In the genomic region with DNA sequence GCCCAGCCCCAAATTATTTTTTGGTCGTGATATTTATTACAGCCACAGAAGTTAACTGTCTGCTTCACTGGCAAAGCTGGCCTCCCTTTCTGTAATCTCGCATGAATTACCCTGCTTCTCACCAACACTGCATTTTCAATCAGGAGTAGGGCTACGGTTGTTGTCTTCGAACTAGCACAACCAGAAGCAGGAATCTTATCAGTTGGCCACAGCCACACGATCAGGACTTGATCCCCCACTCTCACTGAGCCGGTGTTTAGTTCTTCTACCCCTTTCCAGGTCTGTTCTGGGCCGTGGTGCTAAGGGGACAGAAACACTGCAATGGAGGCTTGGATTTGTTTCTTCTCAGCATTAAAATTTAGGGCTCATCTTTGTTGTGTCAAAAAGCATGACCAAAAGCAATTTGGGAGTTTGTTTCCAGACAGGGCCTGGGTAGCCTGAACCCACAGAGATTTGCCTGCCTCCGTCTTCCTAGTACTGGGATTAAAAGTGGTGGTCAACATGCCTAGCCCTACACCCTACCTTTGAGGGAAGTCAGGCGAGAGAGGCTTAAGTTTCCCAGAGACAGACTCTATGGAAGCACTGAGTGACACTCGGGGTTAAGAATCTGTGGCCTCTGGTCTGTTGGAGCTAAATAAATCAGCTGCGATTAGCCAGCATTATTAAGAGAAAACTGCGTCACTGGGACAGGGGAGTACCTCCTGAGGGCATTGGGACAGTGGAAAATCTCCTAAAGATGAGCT, we compare ENCODE assay signal across 15 mouse cellular contexts. TPM values are rescaled to one million over a fixed set of nuclear protein-coding genes. Genes with fewer than 3 reads are reported as not detected.
A peak's percentile ranks its signal among the peaks of the same experiment; 100 is the strongest.
DNase-seq lines count a peak whose midpoint lies in the region; ATAC-seq and TF ChIP-seq lines count a peak whose summit lies in the region.
"Had no signal": no experiment of that assay in that cellular context is flagged by ENCODE, and none has a peak within 500 bp of the region (broad histone marks: within the 10 kb centered on the region; RNA-seq: fewer than 3 reads in every experiment).

No protein-coding gene starts in this region.

- TF ChIP-seq EP300 in liver, postnatal 0 days (IDR thresholded peaks at IDR 0.05; ENCODE audit: low read depth): no peak

- no peak overlapping the region for H3K9ac ChIP-seq in hindbrain, embryonic 13.5 days
- H3K9ac ChIP-seq in hindbrain, embryonic 16.5 days (ENCODE audit: low read depth, low read length): no peak overlapping the region
- H3K9ac ChIP-seq in liver, postnatal 0 days (replicated peaks): 0 out of 2 replicates have a peak overlapping the region, but pooled peaks have one; percentile 2
- H3K9ac ChIP-seq: embryonic facial prominence, embryonic 15.5 days; heart, embryonic 15.5 days; hindbrain, embryonic 12.5 days had no signal

- no peak for TF ChIP-seq CTCF in G1E (IDR thresholded peaks at IDR 0.05; ENCODE audit: low read depth, low read length)
- TF ChIP-seq CTCF in brain, embryonic 14.5 days (IDR thresholded peaks at IDR 0.05; ENCODE audit: borderline replicate concordance, extremely low read depth, insufficient read depth, insufficient read length): no peak
- no peak for TF ChIP-seq CTCF in liver, postnatal 0 days (IDR thresholded peaks at IDR 0.05; ENCODE audit: low read depth)

- H3K27me3 ChIP-seq in hindbrain, embryonic 13.5 days: no peaks in the 10 kb centered on the region
- H3K27me3 ChIP-seq in hindbrain, embryonic 16.5 days (replicated peaks; ENCODE audit: control insufficient read depth, insufficient read depth, low read length): no peaks in the 10 kb centered on the region
- no peaks in the 10 kb centered on the region for H3K27me3 ChIP-seq in G1E (ENCODE audit: insufficient read depth, low read length)
- no peaks in the 10 kb centered on the region for H3K27me3 ChIP-seq in liver, postnatal 0 days (ENCODE audit: insufficient read depth, low read length)
- H3K27me3 ChIP-seq: embryonic facial prominence, embryonic 15.5 days; heart, embryonic 15.5 days; hindbrain, embryonic 12.5 days had no signal

- peaks cover 26% of the 10 kb centered on the region for H3K4me1 ChIP-seq in hindbrain, embryonic 13.5 days (replicated peaks)
- H3K4me1 ChIP-seq in hindbrain, embryonic 16.5 days (ENCODE audit: control insufficient read depth, insufficient read depth, low read depth, low read length): peaks cover 11% of the 10 kb centered on the region
- peaks cover 52% of the 10 kb centered on the region for H3K4me1 ChIP-seq in G1E (ENCODE audit: insufficient read depth, low read depth, low read length)
- peaks cover 11% of the 10 kb centered on the region for H3K4me1 ChIP-seq in liver, postnatal 0 days (ENCODE audit: insufficient read depth)

- peaks cover 41% of the 10 kb centered on the region for H3K36me3 ChIP-seq in hindbrain, embryonic 13.5 days
- H3K36me3 ChIP-seq in hindbrain, embryonic 16.5 days (ENCODE audit: control insufficient read depth, insufficient read depth, low read length): peaks cover 14% of the 10 kb centered on the region
- peaks cover 42% of the 10 kb centered on the region for H3K36me3 ChIP-seq in G1E (replicated peaks)
- peaks cover 30% of the 10 kb centered on the region for H3K36me3 ChIP-seq in liver, postnatal 0 days (replicated peaks; ENCODE audit: insufficient read depth, low read length)

- peak; percentile 34 for DNase-seq in G1E (ENCODE audit: low spot score)
- peak; percentile 3 for DNase-seq in brain, embryonic 14.5 days (ENCODE audit: low read depth)
- DNase-seq in liver, postnatal 0 days: no peak
- no peak for DNase-seq in cerebellum, adult 9-11 months
- DNase-seq in urinary bladder, adult 2 months (ENCODE audit: low spot score): no peak
- DNase-seq: adrenal gland, postnatal 36 days; cerebellum, postnatal 36 days; kidney, adult 8-10 months had no signal

- WGBS in hindbrain, embryonic 13.5 days: 84% methylated on average over 12 of the region's 12 CpGs
- 85% methylated on average over 12 of the region's 12 CpGs for WGBS in hindbrain, embryonic 16.5 days
- 61% methylated on average over 12 of the region's 12 CpGs for WGBS in liver, postnatal 0 days (ENCODE audit: insufficient replicate concordance)

- no peak overlapping the region for H3K4me2 ChIP-seq in hindbrain, embryonic 13.5 days
- no peak overlapping the region for H3K4me2 ChIP-seq in hindbrain, embryonic 16.5 days (ENCODE audit: low read length)
- no peak overlapping the region for H3K4me2 ChIP-seq in liver, postnatal 0 days (ENCODE audit: low read depth, low read length)
- H3K4me2 ChIP-seq: embryonic facial prominence, embryonic 15.5 days; heart, embryonic 15.5 days; hindbrain, embryonic 12.5 days had no signal

- H3K4me3 ChIP-seq in hindbrain, embryonic 13.5 days: no peak overlapping the region
- no peak overlapping the region for H3K4me3 ChIP-seq in hindbrain, embryonic 16.5 days (ENCODE audit: low read length)
- H3K4me3 ChIP-seq in G1E (ENCODE audit: low read depth, low read length): no peak overlapping the region; the same call in 1 of the 2 replicates
- no peak overlapping the region for H3K4me3 ChIP-seq in liver, postnatal 0 days (ENCODE audit: low read depth, low read length)
- H3K4me3 ChIP-seq: embryonic facial prominence, embryonic 15.5 days; heart, embryonic 15.5 days; hindbrain, embryonic 12.5 days; left cerebral cortex, adult 2 months had no signal

- ATAC-seq in hindbrain, embryonic 13.5 days (ENCODE audit: low FRiP score): no peak
- ATAC-seq in hindbrain, embryonic 16.5 days: no peak
- ATAC-seq in G1E (ENCODE audit: extremely low read depth, insufficient number of reproducible peaks, low FRiP score, poor library complexity, severe bottlenecking): 0 out of 2 replicates have a peak, but pooled peaks have one; percentile 4
- ATAC-seq in liver, postnatal 0 days: no peak

- H3K27ac ChIP-seq in hindbrain, embryonic 13.5 days: 0 out of 2 replicates have a peak overlapping the region, but pooled peaks have one; percentile 18
- no peak overlapping the region for H3K27ac ChIP-seq in hindbrain, embryonic 16.5 days (ENCODE audit: low read depth, low read length)
- 0 out of 2 replicates have a peak overlapping the region, but pooled peaks have one; percentile 5 for H3K27ac ChIP-seq in liver, postnatal 0 days (ENCODE audit: low read depth)
- H3K27ac ChIP-seq: hindbrain, embryonic 12.5 days; left cerebral cortex, adult 2 months had no signal

- H3K9me3 ChIP-seq in hindbrain, embryonic 13.5 days: no peaks in the 10 kb centered on the region
- H3K9me3 ChIP-seq in hindbrain, embryonic 16.5 days (ENCODE audit: control insufficient read depth, low read length): no peaks in the 10 kb centered on the region
- H3K9me3 ChIP-seq in G1E (replicated peaks): no peaks in the 10 kb centered on the region; the same call in 1 of the 2 replicates
- no peaks in the 10 kb centered on the region for H3K9me3 ChIP-seq in liver, postnatal 0 days (ENCODE audit: low read length)
- H3K9me3 ChIP-seq: embryonic facial prominence, embryonic 15.5 days; heart, embryonic 15.5 days; hindbrain, embryonic 12.5 days had no signal

- TF ChIP-seq POLR2A in brain, embryonic 14.5 days (IDR thresholded peaks at IDR 0.05; ENCODE audit: borderline replicate concordance, extremely low read depth, insufficient read depth, insufficient read length, poor library complexity, severe bottlenecking): no peak

RNA-seq across cellular contexts. Expression of gene Srsf12, which starts 34.4 kb away (rescaled TPM):
- 40.9 and 42.1 TPM in 2 replicates for polyA plus RNA-seq in hindbrain, embryonic 13.5 days (2015; fragmentation: Nextera tagmentation; extraction: Ambion mirVana)
- 74.5 and 79.2 TPM in 2 replicates for polyA plus RNA-seq in hindbrain, embryonic 16.5 days (2015; fragmentation: Nextera tagmentation; extraction: Ambion mirVana)
- total RNA-seq in G1E (2014; fragmentation: Nextera tagmentation) (not detected in 2 replicates), G1E (2017) (0.05 TPM in 1 of 2 replicates, not detected in the other)
- polyA plus RNA-seq in G1E (2012): not detected in 2 replicates
- polyA plus RNA-seq in brain, embryonic 14.5 days (2012; rRNA removed): 22.0 and 34.0 TPM in 2 replicates
- polyA plus RNA-seq in liver, postnatal 0 days (2015; fragmentation: Nextera tagmentation; extraction: Ambion mirVana): 0.04 and 0.08 TPM in 2 replicates
- 0.04 and 0.18 TPM in 2 replicates for polyA plus RNA-seq in urinary bladder, adult 2 months (2012; rRNA removed)
- total RNA-seq: neutrophil, adult 5-6 weeks had no signal

RNA-seq across cellular contexts. Expression of gene Pnrc1, which starts 46.8 kb away (rescaled TPM):
- 64.9 and 69.5 TPM in 2 replicates for polyA plus RNA-seq in hindbrain, embryonic 13.5 days (2015; fragmentation: Nextera tagmentation; extraction: Ambion mirVana)
- 44.9 and 46.7 TPM in 2 replicates for polyA plus RNA-seq in hindbrain, embryonic 16.5 days (2015; fragmentation: Nextera tagmentation; extraction: Ambion mirVana)
- total RNA-seq in G1E (2014; fragmentation: Nextera tagmentation): 160 and 191 TPM in 2 replicates
- 77.3 and 97.7 TPM in 2 replicates for total RNA-seq in G1E (2017)
- polyA plus RNA-seq in G1E (2012): 93.8 and 111 TPM in 2 replicates
- 54.0 and 61.3 TPM in 2 replicates for polyA plus RNA-seq in brain, embryonic 14.5 days (2012; rRNA removed)
- 71.4 and 74.3 TPM in 2 replicates for polyA plus RNA-seq in liver, postnatal 0 days (2015; fragmentation: Nextera tagmentation; extraction: Ambion mirVana)
- polyA plus RNA-seq in urinary bladder, adult 2 months (2012; rRNA removed): 40.4 and 51.2 TPM in 2 replicates

RNA-seq across cellular contexts. Expression of gene Pm20d2, which starts 53.6 kb away (rescaled TPM):
- polyA plus RNA-seq in hindbrain, embryonic 13.5 days (2015; fragmentation: Nextera tagmentation; extraction: Ambion mirVana): 1.3 and 2.4 TPM in 2 replicates
- 1.9 and 2.0 TPM in 2 replicates for polyA plus RNA-seq in hindbrain, embryonic 16.5 days (2015; fragmentation: Nextera tagmentation; extraction: Ambion mirVana)
- not detected in 2 replicates for total RNA-seq in G1E (2014; fragmentation: Nextera tagmentation)
- total RNA-seq in G1E (2017): not detected in 2 replicates
- polyA plus RNA-seq in G1E (2012): not detected in 2 replicates
- 3.4 and 4.0 TPM in 2 replicates for polyA plus RNA-seq in brain, embryonic 14.5 days (2012; rRNA removed)
- 0.14 and 0.21 TPM in 2 replicates for polyA plus RNA-seq in liver, postnatal 0 days (2015; fragmentation: Nextera tagmentation; extraction: Ambion mirVana)
- 2.1 and 2.2 TPM in 2 replicates for polyA plus RNA-seq in urinary bladder, adult 2 months (2012; rRNA removed)
- total RNA-seq: neutrophil, adult 5-6 weeks had no signal

Comparison
In these comparisons a context has a peak if more than half of its experiments do, and no peak if none do; other contexts are left out.
1. DNase-seq: peak in G1E (single experiment) and brain, embryonic 14.5 days (single experiment); none in liver, postnatal 0 days (single experiment), cerebellum, adult 9-11 months (single experiment) and urinary bladder, adult 2 months (single experiment).
2. RNA of gene Srsf12, which starts 34.4 kb away (polyA plus RNA-seq): 74.5 to 79.2 TPM in hindbrain, embryonic 16.5 days, 40.9 to 42.1 TPM in hindbrain, embryonic 13.5 days and 22.0 to 34.0 TPM in brain, embryonic 14.5 days; 0.04 to 0.18 TPM in urinary bladder, adult 2 months, 0.04 to 0.08 TPM in liver, postnatal 0 days and not detected in G1E; every median in the first group is over 10 times any median in the second.